In the genomic region with DNA sequence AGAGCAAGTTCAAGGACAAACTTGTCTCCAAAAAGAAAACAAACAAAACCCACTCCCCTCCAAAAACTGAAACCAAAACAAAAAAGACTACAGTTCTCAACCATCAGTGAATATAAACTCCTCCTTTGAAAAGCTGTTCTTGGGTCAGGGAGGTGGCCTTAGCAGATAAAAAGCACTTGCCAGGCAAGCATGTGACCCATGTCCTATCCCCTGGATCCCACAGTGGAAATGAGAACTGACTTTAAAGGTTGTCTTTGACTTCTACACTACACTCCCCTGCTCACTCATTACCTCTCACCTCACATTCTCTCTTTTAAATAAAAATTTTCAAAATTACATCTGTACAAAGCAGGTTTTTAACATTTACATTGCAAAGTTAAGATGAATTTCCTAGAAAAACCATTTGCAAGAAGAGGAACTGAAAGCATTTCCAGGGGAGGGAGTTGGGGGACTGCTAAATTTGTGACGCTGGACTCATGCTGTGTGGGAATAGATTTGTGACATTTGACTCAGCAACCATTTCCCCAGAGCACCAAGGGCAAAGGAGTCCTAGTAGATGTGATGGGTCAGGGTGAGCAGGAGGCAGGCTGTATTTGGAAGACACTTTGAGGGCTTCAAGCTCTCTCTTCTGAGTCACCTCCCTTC, we compare ENCODE assay signal across 10 mouse cellular contexts. TPM values are rescaled to one million over a fixed set of nuclear protein-coding genes. Genes with fewer than 3 reads are reported as not detected.
DNase-seq lines count a peak whose midpoint lies in the region; ATAC-seq and TF ChIP-seq lines count a peak whose summit lies in the region.
"Had no signal": no experiment of that assay in that cellular context is flagged by ENCODE, and none has a peak within 500 bp of the region (broad histone marks: within the 10 kb centered on the region; RNA-seq: fewer than 3 reads in every experiment).

No protein-coding gene starts in this region.

- no peak for ATAC-seq in hindbrain, embryonic 14.5 days (ENCODE audit: low FRiP score)
- no peak for ATAC-seq in hindbrain, embryonic 12.5 days (ENCODE audit: low FRiP score)
- ATAC-seq in G1E (ENCODE audit: extremely low read depth, insufficient number of reproducible peaks, low FRiP score, poor library complexity, severe bottlenecking) = no peak

- H3K4me3 ChIP-seq in hindbrain, embryonic 14.5 days (replicated peaks; ENCODE audit: low read length) = no peak overlapping the region
- H3K4me3 ChIP-seq in hindbrain, embryonic 12.5 days = no peak overlapping the region
- H3K4me3 ChIP-seq in G1E (ENCODE audit: low read depth, low read length) = no peak overlapping the region
- H3K4me3 ChIP-seq in megakaryocyte, embryonic 14.5 days (replicated peaks) = peak overlapping the region; percentile 80
- H3K4me3 ChIP-seq: limb, embryonic 13.5 days had no signal

- no peaks in the 10 kb centered on the region for H3K27me3 ChIP-seq in hindbrain, embryonic 14.5 days (ENCODE audit: control insufficient read depth, insufficient read depth, low read length)
- no peaks in the 10 kb centered on the region for H3K27me3 ChIP-seq in hindbrain, embryonic 12.5 days
- no peaks in the 10 kb centered on the region for H3K27me3 ChIP-seq in G1E (ENCODE audit: insufficient read depth, low read length)
- no peaks in the 10 kb centered on the region for H3K27me3 ChIP-seq in megakaryocyte, embryonic 14.5 days (replicated peaks)
- H3K27me3 ChIP-seq: limb, embryonic 13.5 days had no signal

- peak overlapping the region; percentile 70; the same call in 1 of the 2 replicates for H3K27ac ChIP-seq in hindbrain, embryonic 14.5 days
- no peak overlapping the region for H3K27ac ChIP-seq in hindbrain, embryonic 12.5 days
- H3K27ac ChIP-seq: limb, embryonic 13.5 days had no signal

- 0 out of 2 replicates have a peak overlapping the region, but pooled peaks have one; percentile 10 for H3K4me2 ChIP-seq in hindbrain, embryonic 14.5 days (replicated peaks)
- no peak overlapping the region for H3K4me2 ChIP-seq in hindbrain, embryonic 12.5 days (replicated peaks)
- H3K4me2 ChIP-seq: limb, embryonic 13.5 days had no signal

- no peak for DNase-seq in hindbrain, embryonic 14.5 days (ENCODE audit: low spot score)
- DNase-seq in G1E (ENCODE audit: low spot score) = peak; percentile 15
- DNase-seq in adrenal gland, postnatal 14 days = peak; percentile 37
- DNase-seq in cerebellum, postnatal 36 days = no peak
- no peak for DNase-seq in kidney, adult 18-20 months
- DNase-seq: lung, postnatal 36 days; thymus, postnatal 14 days had no signal

- 41% methylated on average over 1 of the region's 1 CpGs for WGBS in hindbrain, embryonic 14.5 days
- 32% methylated on average over 1 of the region's 1 CpGs for WGBS in hindbrain, embryonic 12.5 days

- H3K9ac ChIP-seq in hindbrain, embryonic 14.5 days = no peak overlapping the region
- H3K9ac ChIP-seq in hindbrain, embryonic 12.5 days = no peak overlapping the region
- H3K9ac ChIP-seq: limb, embryonic 13.5 days had no signal

- TF ChIP-seq CTCF in G1E (IDR thresholded peaks at IDR 0.05; ENCODE audit: low read depth, low read length) = no peak

- H3K36me3 ChIP-seq in hindbrain, embryonic 14.5 days (replicated peaks; ENCODE audit: control insufficient read depth, insufficient read depth) = no peaks in the 10 kb centered on the region
- no peaks in the 10 kb centered on the region for H3K36me3 ChIP-seq in hindbrain, embryonic 12.5 days
- peaks cover 31% of the 10 kb centered on the region for H3K36me3 ChIP-seq in G1E (replicated peaks)
- H3K36me3 ChIP-seq in megakaryocyte, embryonic 14.5 days (replicated peaks; ENCODE audit: low read length) = no peaks in the 10 kb centered on the region
- H3K36me3 ChIP-seq: limb, embryonic 13.5 days had no signal

- H3K4me1 ChIP-seq in hindbrain, embryonic 14.5 days (replicated peaks; ENCODE audit: control insufficient read depth, insufficient read depth, low read length) = peaks cover 35% of the 10 kb centered on the region
- peaks cover 25% of the 10 kb centered on the region for H3K4me1 ChIP-seq in hindbrain, embryonic 12.5 days
- H3K4me1 ChIP-seq in G1E (ENCODE audit: insufficient read depth, low read depth, low read length) = peaks cover 47% of the 10 kb centered on the region
- H3K4me1 ChIP-seq in megakaryocyte, embryonic 14.5 days = peaks cover 57% of the 10 kb centered on the region

- no peaks in the 10 kb centered on the region for H3K9me3 ChIP-seq in hindbrain, embryonic 14.5 days (ENCODE audit: control insufficient read depth, low read length)
- no peaks in the 10 kb centered on the region for H3K9me3 ChIP-seq in hindbrain, embryonic 12.5 days (replicated peaks)
- H3K9me3 ChIP-seq in G1E (replicated peaks) = no peaks in the 10 kb centered on the region
- no peaks in the 10 kb centered on the region for H3K9me3 ChIP-seq in megakaryocyte, embryonic 14.5 days
- H3K9me3 ChIP-seq: limb, embryonic 13.5 days had no signal

RNA-seq across cellular contexts. Expression of a gene that starts 42.5 kb away (rescaled TPM):
- 26.0 and 27.8 TPM in 2 replicates for polyA plus RNA-seq in hindbrain, embryonic 14.5 days (2014; fragmentation: Nextera tagmentation; extraction: Ambion mirVana)
- 26.8 and 27.5 TPM in 2 replicates for polyA plus RNA-seq in hindbrain, embryonic 12.5 days (2016; fragmentation: Nextera tagmentation; extraction: Ambion mirVana)
- 33.4 and 36.8 TPM in 2 replicates for total RNA-seq in G1E (2014; fragmentation: Nextera tagmentation)
- total RNA-seq in G1E (2017) = 19.2 and 21.8 TPM in 2 replicates
- polyA plus RNA-seq in G1E (2012) = 3.2 and 4.4 TPM in 2 replicates
- total RNA-seq in adrenal gland, postnatal 14 days (2021) = 18.5 and 22.3 TPM in 2 replicates
- 0.46 TPM in 1 of 2 replicates, not detected in the other for polyA plus RNA-seq in megakaryocyte, embryonic 14.5 days (2012; ENCODE audit: insufficient read depth, low replicate concordance)

Comparison
In these comparisons a context has a peak if more than half of its experiments do, and no peak if none do; other contexts are left out.
1. DNase-seq: peak in G1E (single experiment) and adrenal gland, postnatal 14 days (single experiment); none in hindbrain, embryonic 14.5 days (single experiment), cerebellum, postnatal 36 days (0 of 2) and kidney, adult 18-20 months (single experiment).